Mouse (Mus musculus) neural tube, embryonic 10.5 days (tissue): Measurements from ENCODE around the gene Nlrc5.
"Not testable (repeated sequence)": the region's sequence is repeated elsewhere in the genome, so short reads cannot be mapped to it uniquely, and the experiment has no call there.

Experiments used
- DNase-seq: peaks from one replicate; pipeline ENCODE4 v3.0.0-alpha.2; 2017; ENCODE audit warnings: low spot score; ENCODE audit errors: extremely low spot score

Gene Nlrc5

DNA sequence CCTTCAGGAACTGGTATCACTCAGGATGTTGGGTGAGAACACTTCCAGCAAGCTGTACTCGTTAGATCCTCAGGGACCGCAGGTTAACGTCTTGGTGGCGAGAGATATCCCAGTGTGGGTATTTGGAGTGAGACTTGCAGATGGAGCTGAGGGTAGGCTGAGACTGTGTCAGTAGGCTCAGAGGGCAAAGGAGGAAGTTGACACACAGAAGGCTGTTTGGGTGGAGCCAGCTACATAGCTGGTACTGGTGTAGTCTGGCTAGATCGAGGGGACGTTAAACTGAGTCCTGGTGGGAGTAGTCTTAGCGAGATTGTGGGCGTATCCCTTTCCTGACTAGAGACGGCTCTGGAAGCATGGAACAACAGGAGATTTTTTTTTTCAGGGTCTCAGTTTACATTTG is 16.1 kb upstream of the Nlrc5 start:
- DNase-seq: no peak

DNA sequence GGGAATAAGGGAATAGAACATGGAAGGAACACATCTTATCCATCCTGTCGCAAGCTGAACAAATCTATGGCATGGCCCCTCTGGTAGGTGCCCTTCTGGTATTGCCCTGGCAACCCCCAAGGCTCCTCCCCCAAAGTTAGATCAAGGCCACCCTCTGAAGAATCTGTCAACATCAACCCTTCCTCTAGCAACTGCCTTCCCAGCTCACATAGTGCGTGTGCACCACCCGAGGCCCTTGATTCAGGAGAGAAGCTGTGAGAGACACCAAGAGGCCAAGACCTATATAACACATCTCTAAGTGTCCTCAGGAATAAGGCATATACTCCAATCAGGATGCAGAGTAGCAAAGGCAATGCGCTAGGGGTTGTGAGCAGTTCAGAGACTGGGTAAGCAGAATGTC is 11.9 kb upstream of the Nlrc5 start:
- no peak for DNase-seq

DNA sequence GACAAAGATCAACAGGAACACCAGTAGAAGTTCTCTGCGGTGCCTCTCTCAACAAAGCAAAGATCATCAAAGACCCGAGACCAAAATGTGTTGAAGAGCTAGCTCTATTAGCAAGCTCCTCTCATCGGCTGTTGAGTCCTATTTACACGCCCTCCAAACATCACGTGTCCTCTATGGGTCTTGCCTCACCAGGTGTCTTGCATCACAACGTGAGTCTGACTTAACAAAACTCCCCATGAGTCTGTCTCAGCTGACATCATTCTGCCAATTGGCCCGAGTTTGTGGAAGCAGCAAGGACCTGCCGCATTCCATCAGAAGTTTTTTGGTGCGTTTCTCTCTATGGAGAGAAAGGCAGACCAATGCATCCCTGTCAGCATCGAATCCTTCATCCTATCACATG is 6.2 kb upstream of the Nlrc5 start:
- no peak for DNase-seq

DNA sequence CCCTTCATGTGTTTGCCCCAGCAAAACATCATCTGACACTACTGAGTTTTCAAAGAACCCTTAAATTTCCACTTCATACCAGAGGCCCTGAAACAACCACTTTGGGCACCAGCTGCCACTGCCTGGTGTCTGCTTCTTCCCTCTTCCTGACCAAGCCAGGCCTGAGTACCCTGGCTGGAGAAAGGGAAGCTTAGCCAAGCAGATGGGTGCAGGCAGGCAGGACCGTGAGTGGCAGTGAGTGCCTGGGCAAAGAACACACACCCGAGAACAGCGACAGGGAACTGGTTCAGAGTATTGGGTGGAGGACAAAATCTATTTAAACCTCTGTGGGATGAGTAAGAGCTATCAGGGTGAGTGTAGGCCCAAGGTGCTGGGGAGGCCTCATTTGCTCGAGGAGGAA is 5.7 kb upstream of the Nlrc5 start:
- DNase-seq: no peak

DNA sequence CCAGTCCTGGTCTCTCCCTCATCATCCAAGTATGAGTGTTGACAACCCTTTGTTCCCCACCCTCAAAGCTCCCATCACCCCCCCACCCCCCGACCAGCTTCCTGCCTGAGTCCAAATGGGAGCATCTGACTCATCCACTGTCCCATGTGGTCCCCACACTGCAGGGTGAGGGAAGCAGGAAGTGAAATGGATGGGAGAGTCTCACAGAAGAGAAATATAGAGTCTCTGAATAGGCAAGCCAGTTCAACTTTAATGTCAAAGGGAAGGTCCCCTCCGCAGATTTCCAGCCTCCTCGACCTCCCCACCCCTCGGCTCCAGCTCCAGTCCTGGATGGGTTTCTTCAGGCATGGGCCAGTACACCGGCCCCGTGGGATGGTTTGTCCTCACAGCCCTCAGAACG is 4.8 kb upstream of the Nlrc5 start:
- DNase-seq: no peak

DNA sequence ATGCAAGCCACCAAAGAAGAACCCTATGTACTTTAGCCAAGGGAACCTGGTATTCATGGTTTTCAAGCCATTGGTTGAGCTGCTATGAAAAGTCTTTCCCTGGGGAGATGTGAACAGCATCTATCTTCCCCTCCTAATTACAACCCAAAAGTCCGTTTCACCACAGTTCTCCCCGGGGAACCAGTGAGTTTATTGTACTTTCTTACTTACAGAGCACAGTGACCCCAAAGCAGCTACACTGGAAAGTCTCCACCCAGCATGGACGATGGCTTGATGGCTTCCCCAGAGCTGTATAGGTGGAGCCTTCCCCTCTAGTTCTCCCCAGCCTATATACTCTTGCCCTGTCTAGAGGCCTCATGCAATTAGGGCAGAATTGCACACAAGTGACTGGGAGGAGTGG is 1.9 kb upstream of the Nlrc5 start:
- DNase-seq: no peak

DNA sequence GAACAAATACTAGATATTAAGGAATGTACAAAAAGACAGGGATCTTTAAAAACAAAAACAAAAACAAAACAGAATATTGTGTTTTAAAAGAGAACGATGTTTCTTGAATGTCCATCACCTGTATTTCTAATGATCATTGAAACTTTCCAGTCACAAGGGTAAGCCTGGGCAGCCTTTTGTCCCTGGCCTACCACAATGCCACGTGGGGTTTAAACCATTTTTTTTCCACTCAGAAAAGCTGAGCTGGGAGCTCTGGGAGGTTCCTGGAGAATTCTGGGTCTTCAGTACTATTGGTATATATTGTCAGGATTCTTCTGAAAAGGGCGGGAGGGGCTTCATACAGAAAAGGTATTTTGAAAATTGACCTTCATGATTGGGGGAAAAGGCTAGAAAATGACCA is 802 bp downstream of the Nlrc5 start:
- DNase-seq: no peak

DNA sequence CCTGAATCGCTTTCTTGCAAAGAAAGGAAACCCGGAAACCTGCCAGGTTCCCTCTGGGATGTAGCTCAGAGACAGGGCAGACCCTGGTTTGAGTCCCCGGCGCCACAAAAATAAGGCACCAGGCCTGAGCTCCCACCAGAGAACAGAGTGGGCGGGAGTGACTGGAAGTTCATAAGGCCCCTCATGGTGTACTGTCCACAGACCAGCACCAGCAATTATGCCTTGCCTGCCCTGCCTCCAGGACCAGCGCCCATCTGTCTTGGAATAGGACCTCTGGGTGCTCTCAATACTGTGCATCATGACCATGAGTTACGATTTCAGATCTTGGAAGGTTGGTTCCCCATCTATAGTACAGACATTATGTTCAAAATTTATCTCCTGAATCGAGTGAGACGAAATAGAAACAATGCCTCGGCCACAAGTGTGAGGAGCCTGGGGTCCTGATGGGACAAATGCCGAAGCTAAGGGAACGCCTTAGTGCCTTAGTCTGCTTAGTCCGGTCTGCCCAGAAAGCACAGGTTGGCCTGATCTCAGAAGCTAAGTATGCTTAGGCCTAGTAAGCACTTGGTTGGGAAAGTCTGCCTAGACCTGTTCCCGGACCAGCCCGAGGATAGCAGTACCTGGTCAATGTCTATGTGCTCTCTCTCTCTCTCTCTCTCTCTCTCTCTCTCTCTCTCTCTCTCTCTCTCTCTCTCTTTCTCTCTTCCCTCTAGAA is 1.4 kb downstream of the Nlrc5 start:
- no peak for DNase-seq

DNA sequence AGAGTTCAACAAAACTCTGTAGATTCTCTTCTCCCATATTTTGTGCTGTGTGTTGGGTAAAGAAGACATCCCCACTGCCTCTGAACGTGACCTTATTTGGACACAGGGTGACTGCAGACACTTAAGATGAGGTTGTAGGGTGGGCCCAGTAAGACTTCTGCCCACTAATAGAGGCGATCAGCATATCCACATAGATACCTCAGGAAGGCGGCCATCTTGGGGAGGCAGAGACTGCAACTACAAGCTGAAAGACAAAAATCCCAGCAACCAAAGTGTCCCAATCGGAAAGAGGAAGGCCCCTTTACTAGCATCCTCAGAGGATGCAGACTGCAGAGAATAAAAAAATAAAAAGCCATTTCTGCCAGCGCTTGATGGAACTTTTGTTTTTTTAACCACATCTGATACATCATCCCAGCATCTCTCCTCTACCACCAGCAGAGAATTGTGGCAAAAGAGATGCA is 2.0 kb downstream of the Nlrc5 start:
- no peak for DNase-seq

DNA sequence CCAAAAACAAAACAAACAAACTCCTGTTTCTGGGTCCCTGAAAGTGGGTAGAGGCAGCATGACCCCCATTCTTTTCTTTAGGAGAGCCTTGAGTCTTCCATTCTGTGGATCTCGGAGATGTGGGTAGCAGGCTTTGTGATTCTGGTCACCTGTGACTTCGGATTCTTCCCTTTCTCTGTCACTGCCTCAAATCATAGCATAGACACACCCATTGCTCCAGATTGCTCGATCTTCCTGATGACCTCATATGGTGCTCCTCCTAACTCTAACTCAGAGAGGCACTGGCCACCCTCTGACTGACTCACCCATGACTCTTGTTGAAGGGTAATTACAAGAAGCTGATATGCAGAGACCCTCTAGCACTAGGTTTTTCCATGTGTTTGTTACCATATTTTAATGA is 2.7 kb downstream of the Nlrc5 start:
- DNase-seq: no peak

DNA sequence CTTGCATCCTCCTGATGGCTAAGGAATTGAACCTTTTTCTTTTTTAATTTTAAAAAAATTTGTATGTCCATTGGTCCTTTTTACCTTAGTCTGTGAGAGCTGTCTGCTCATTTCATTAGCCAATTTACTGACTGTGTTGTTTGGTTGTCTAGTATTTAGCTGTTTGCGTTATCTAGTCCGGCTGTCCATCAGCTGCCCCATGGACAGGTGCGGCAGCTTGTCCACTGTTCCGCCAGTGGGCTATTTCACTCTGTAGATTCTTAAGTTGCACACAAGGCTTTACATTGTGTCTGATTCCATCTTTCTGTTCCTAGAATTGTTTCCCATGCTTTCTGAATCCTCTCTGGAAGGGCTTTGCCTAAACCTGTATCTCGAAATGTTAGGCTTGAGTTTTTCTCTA is 4.5 kb downstream of the Nlrc5 start:
- no peak for DNase-seq

DNA sequence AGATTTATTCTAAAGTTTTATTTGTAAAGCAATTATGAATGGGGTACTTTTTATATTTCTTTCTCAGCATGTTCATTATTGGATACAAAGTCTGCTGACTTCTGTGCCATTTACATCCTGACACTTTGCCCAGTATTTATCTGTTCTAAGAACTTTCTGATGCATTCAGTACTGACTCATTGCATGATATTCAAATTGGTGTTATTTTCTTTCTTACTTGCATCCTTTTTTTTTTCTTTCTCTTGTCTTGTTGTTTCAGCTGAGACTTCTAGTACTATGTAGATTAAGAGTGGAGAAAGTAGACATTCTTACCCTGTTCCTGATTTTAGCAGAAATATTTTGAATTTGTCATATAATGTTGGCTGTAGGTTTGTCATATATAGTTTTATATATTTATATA is 5.5 kb downstream of the Nlrc5 start:
- no peak for DNase-seq

DNA sequence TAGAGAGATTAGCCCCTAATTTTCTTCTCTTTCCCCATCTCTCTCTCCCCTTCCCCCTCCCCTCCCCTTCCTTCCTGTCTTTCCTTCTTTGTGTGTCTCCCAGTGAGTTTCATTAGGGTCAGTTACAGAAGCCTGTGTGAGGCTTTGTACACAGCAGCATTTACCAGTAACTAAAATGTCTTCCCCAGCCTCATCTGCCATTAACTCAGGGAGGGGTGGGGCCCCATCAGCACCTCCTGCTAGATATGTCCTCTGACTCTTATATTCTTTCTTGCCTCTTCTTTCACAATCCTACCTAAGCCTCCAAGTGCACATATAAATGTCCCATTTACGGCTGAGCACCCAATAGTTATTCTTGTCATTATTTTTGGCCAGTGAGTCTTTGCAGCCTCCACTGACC is 6.2 kb downstream of the Nlrc5 start:
- no peak for DNase-seq

DNA sequence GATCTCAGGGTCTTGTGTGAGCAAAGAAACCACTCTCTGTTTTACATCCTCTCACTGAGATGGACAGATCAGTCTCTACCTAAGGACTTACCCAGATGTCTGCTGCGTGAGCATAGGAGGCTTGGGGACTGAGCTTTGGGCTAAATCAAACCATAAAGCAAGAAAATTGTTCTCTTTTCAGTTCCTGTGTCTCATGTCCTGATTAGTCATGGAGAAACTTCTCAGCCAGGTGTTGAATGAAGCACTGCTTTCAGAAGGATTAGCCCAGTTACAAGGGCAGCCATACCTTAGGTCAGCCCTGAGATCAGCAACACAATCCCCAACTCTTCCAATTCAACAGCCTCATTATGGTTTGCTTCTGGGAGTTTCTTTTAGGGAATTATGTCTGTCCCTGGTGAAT is 7.5 kb downstream of the Nlrc5 start:
- no peak for DNase-seq

DNA sequence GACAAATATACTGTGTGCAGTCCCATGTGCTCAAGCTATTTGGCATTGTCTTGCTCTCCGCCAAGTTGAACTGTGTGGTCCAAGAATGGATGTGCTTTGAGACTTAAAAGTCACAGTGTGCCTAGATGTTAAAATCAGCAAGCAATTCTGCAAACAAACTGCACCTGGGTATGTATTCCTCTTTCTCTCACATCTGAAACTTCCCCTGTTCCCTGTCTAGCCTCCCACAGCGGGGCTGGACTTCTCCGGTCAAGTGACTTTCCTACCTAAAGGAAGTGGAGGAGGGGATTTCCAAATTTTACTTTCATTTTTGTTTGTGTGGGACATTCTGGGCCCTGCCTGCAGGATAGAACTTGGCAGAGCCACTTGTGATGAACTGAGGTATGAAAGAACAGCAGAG is 9.0 kb downstream of the Nlrc5 start:
- DNase-seq: no peak

DNA sequence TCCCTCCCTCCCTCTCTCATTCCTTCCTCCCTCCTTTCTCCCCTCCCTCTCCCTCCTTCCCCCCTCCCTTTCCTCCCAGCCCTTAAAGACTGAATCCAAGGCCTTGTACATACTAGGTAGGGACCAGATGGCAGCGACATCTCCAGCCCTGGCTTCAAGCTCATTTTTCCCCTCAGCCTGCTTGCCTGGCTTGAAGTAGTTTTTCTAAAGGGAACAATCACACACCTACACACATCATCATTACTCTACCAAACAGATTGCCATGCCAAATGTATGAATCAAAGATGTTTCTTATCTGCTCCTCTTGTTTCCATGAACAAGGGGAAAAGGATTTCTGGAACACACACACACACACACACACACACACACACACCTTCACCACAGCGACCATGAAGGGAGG is 10.3 kb downstream of the Nlrc5 start:
- DNase-seq: no peak

DNA sequence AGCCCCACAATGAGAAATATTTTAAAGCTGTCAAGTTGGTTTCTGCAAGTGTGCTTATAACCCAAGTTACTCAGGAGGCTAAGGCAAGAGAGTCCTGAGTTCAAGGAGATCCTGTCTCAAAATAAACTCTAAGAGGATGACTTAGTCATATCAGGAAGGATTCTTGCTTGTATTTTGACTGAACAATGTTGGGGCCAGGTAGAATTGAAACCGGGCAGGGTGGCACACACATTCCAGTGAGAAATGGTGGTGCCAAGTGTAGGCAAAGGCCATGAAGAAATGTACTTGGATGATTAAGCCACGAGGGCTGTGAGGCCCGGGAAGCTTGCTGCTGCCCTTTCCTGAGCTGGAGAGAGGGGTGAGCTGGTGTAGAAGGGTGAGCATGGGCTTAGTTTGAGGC is 13.0 kb downstream of the Nlrc5 start:
- DNase-seq: no peak

DNA sequence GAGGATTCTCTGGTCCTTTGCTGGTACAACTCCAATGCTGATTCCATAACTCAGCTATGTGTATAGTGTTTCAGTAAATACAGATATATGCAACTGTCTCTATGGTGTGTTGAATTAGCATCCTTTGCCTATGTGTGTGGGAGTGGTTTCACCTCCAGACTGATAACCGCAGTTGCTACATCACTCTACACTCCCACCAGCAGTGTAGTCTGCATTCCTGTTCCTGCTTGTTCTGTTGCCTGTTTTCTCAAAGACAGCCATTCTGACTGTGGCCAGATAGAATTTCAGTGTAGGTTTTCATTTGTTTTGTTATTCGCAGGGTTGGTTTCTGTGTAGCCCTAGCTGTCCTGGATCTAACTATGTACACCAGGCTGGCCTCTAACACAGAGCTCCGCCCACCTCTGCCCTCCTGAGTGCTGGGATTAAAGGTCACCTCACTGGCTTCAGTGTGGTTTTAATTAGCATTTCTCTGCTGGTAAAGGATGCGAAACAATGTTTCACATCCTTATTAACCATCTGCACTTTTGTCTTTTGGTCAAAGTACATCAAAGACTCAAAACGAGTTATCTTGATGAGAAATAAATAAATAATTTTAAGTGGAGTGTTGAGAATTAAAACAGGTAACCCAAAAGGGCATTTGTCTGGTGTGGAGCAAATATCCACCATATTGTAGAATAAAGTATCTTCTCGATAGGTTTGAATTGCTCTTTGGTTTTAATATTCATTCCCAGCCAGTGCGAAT is 13.6 kb downstream of the Nlrc5 start:
- no peak for DNase-seq

DNA sequence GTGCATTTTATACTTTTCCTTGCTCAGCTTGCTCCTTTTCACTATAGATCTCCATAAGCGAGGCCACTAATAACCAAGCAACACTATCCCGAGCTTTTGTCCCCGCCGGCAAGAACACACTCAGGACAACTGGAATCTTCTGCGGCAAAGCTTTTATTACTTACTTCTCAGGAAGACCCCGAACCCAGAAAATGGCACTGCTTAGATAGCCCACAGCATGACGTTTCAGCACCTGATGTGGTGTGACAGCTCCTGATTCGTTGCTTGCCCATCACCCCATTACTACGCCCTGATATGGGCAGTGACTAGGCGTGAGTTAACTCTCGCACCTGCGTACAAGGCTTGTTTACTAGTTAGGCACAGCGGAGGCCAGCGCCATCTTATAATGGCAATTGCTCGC is 18.8 kb downstream of the Nlrc5 start:
- not testable (repeated sequence) for DNase-seq

DNA sequence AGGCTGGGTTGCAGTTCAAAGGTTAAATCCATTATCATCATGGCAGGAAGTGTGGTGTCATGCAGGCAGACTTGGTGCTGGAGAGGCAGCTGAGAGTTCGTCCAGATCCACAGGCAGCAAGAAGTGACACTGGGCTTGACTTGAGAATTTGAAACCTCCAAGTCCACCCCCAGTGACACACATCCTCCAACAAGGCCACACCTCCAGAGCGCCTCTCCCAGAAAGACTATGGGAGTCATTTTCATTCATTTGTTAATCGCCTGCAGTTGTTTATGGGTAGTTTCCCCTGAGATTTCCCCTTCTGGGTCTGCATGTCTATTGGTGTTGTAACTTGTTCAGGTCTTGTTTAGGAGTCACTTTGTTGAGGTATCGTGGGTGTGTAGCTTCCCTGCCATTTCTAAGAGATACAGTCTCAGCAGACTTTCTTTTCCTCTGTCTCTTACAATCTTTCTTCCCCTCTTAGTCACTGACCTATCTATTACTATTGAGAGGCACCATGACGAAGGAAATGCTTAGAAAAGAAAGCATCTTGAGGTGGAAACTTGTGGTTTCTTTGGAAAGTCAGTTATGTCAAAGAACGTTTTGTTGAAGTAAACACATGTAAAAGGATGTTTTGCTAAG is 19.8 kb downstream of the Nlrc5 start:
- DNase-seq: no peak

DNA sequence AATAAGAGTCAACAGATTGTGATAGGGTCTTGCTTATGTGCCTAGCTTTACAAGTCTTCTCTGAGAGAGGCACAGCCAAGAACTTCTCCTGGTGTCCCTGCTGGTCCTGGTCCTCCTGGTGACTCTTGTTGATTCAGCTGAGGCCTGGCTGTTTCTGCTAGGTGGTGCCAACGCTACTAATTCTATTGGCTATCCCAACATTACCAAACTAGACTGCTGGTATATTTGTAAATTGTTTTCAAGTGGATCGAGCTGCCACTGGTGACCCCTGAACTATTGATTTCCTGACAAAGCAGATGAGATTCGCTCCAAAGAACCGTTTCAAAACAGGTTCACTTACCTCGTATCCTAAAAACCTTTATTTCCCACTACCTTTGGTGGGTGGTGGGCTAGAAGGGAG is 20.7 kb downstream of the Nlrc5 start:
- no peak for DNase-seq

DNA sequence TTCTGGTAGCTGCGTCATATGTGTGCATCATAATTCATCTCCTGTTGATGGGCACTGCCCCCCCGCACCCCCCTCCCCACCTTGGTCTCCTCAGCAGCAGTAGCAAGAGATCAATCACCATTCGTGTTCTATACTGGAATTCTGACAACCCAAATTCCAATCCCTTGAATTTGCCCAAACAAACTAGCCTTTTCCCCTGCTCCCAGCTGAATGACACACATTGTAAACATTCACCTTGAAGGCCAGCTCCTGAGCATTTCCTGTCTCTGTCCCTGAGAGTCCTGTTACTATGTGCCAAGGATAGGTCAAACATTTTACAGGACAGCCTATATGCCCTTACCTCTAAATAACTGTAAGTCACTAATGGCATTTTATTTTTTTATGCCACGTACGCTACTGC is 21.9 kb downstream of the Nlrc5 start:
- DNase-seq: no peak

DNA sequence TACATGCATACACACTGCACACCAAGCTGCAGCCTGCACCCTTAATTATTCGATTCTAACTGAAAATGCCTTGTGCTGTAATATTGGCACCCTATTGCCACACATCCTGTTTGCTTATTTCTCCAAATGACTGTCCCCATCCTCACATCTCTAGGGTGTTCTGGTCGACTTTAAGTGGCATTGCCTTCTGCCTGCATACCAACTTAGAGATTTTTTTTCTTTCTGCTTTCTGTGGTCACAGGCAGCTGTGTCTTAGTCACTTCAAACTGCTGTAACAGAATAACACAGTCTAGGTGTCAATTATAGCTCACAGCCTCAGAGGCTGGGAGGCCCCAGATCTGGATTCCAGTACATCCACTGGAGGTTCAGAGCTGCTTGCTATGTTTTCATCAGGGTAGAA is 24.4 kb downstream of the Nlrc5 start:
- DNase-seq: no peak
